16 mouse cellular contexts compared by ENCODE assay signal in genomic region chr10:18536889-18537288, GRCm38 (mm10).
"Had no signal": no experiment of that assay in that cellular context is flagged by ENCODE, and none has a peak within 500 bp of the region (broad histone marks: within the 10 kb centered on the region; RNA-seq: fewer than 3 reads in every experiment).

No protein-coding gene starts in this region.

- H3K4me1 ChIP-seq: liver, embryonic 15.5 days; megakaryocyte, embryonic 14.5 days; midbrain, embryonic 12.5 days; neural tube, embryonic 12.5 days; stomach, embryonic 15.5 days had no signal

- DNase-seq: kidney, adult 8-10 months; kidney, postnatal 4 days; liver; lung, adult 2 months; lung, postnatal 10 days; thymus, postnatal 36 days had no signal

- ATAC-seq: intestine, postnatal 0 days had no signal

- H3K27me3 ChIP-seq: limb, embryonic 12.5 days; liver, embryonic 15.5 days; megakaryocyte, embryonic 14.5 days; midbrain, embryonic 12.5 days; neural tube, embryonic 12.5 days; stomach, embryonic 15.5 days had no signal

- H3K4me2 ChIP-seq: limb, embryonic 12.5 days; liver, embryonic 15.5 days; midbrain, embryonic 12.5 days; neural tube, embryonic 12.5 days; stomach, embryonic 15.5 days had no signal

- H3K27ac ChIP-seq: kidney, postnatal 0 days; layer of hippocampus, adult 2 months; limb, embryonic 12.5 days; liver, embryonic 15.5 days; macrophage; midbrain, embryonic 12.5 days; neural tube, embryonic 12.5 days; stomach, embryonic 15.5 days had no signal

- H3K9ac ChIP-seq: limb, embryonic 12.5 days; liver, embryonic 15.5 days; midbrain, embryonic 12.5 days; neural tube, embryonic 12.5 days; stomach, embryonic 15.5 days had no signal

- H3K9me3 ChIP-seq: limb, embryonic 12.5 days; liver, embryonic 15.5 days; midbrain, embryonic 12.5 days; neural tube, embryonic 12.5 days; stomach, embryonic 15.5 days had no signal

- H3K4me3 ChIP-seq: layer of hippocampus, adult 2 months; limb, embryonic 12.5 days; liver, embryonic 15.5 days; megakaryocyte, embryonic 14.5 days; midbrain, embryonic 12.5 days; neural tube, embryonic 12.5 days; stomach, embryonic 15.5 days had no signal

- H3K36me3 ChIP-seq: liver, embryonic 15.5 days; stomach, embryonic 15.5 days had no signal
